Comparison of ENCODE assay signal across 8 mouse cellular contexts in the genomic region with DNA sequence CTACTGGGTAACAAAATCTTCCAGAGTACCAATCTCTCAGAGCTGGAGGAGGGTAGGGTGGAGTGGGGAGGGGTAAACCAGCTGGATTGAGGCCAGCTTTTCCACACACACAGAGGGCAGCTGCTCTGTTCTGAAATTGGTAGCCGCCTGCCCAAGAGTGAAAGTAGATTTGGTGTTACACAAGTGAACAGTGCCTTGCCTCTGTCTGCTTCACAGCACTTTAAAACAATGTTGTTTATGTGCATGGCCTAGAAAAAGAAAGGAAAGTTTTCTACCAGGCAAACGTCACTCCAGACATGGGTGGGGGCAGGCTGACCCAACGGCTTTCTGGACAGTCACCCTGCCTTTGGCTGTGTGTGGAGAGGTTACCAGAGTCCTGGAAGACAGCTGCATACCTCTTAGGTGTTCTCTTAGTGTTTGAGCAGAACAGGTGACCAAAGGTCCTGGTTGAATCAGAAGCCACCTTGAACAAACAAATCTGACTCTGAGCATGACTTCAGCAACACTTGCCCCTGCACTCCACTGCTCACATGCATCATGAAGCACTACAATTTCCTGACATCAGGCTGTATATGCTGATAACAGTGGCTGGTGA. TPM values are rescaled to one million over a fixed set of nuclear protein-coding genes. Genes with fewer than 3 reads are reported as not detected.
A peak's percentile ranks its signal among the peaks of the same experiment; 100 is the strongest.
DNase-seq lines count a peak whose midpoint lies in the region; ATAC-seq lines count a peak whose summit lies in the region.

No protein-coding gene starts in this region.

- H3K27me3 ChIP-seq in neural tube, embryonic 15.5 days (replicated peaks) = no peaks in the 10 kb centered on the region
- no peaks in the 10 kb centered on the region for H3K27me3 ChIP-seq in forebrain, embryonic 16.5 days (replicated peaks; ENCODE audit: control insufficient read depth, insufficient read depth, low read length)
- no peaks in the 10 kb centered on the region for H3K27me3 ChIP-seq in stomach, embryonic 14.5 days (ENCODE audit: control insufficient read depth, insufficient read depth, low read length)

- H3K4me2 ChIP-seq in neural tube, embryonic 15.5 days = no peak overlapping the region
- no peak overlapping the region for H3K4me2 ChIP-seq in forebrain, embryonic 16.5 days (ENCODE audit: low read length)
- no peak overlapping the region for H3K4me2 ChIP-seq in stomach, embryonic 14.5 days (replicated peaks; ENCODE audit: low read depth, low read length)

- ATAC-seq in neural tube, embryonic 15.5 days (ENCODE audit: low FRiP score) = no peak; the same call in 1 of the 2 replicates
- peak; percentile 86 for ATAC-seq in forebrain, embryonic 16.5 days
- ATAC-seq in stomach, embryonic 14.5 days (ENCODE audit: insufficient number of reproducible peaks, insufficient read depth, low FRiP score, low read depth) = peak; percentile 76; the same call in 1 of the 2 replicates

- H3K27ac ChIP-seq in neural tube, embryonic 15.5 days (replicated peaks) = no peak overlapping the region
- H3K27ac ChIP-seq in forebrain, embryonic 16.5 days (ENCODE audit: low read length) = no peak overlapping the region
- no peak overlapping the region for H3K27ac ChIP-seq in stomach, embryonic 14.5 days (ENCODE audit: low read length)

- peak; percentile 8 for DNase-seq in neural tube, embryonic 10.5 days (ENCODE audit: extremely low spot score, low spot score)
- peak; percentile 50 to 65 for DNase-seq in kidney, postnatal 25 days
- DNase-seq in cerebellum, postnatal 25 days = no peak
- DNase-seq in spleen, adult 18-20 months = no peak
- DNase-seq in urinary bladder, postnatal 14 days (ENCODE audit: low spot score) = no peak

- H3K36me3 ChIP-seq in neural tube, embryonic 15.5 days = no peaks in the 10 kb centered on the region
- H3K36me3 ChIP-seq in forebrain, embryonic 16.5 days (ENCODE audit: control insufficient read depth, insufficient read depth) = no peaks in the 10 kb centered on the region
- H3K36me3 ChIP-seq in stomach, embryonic 14.5 days (ENCODE audit: control insufficient read depth, insufficient read depth, low read length) = no peaks in the 10 kb centered on the region

- H3K4me1 ChIP-seq in neural tube, embryonic 15.5 days = 0 out of 2 replicates have a peak, but pooled peaks cover 2% of the 10 kb centered on the region
- no peaks in the 10 kb centered on the region; the same call in 1 of the 2 replicates for H3K4me1 ChIP-seq in forebrain, embryonic 16.5 days (replicated peaks; ENCODE audit: control insufficient read depth, insufficient read depth, low read length)
- H3K4me1 ChIP-seq in stomach, embryonic 14.5 days (ENCODE audit: control insufficient read depth, insufficient read depth, low read length) = peaks cover 16% of the 10 kb centered on the region

- H3K9ac ChIP-seq in neural tube, embryonic 15.5 days (replicated peaks) = no peak overlapping the region
- H3K9ac ChIP-seq in forebrain, embryonic 16.5 days (replicated peaks; ENCODE audit: low read depth, low read length) = no peak overlapping the region
- H3K9ac ChIP-seq in stomach, embryonic 14.5 days (replicated peaks; ENCODE audit: low read depth, low read length) = no peak overlapping the region

- no peak overlapping the region for H3K4me3 ChIP-seq in neural tube, embryonic 15.5 days (replicated peaks)
- no peak overlapping the region for H3K4me3 ChIP-seq in forebrain, embryonic 16.5 days (replicated peaks; ENCODE audit: low read length)
- H3K4me3 ChIP-seq in stomach, embryonic 14.5 days (ENCODE audit: low read depth, low read length) = no peak overlapping the region

- WGBS in neural tube, embryonic 15.5 days = 46% methylated on average over 3 of the region's 3 CpGs
- WGBS in forebrain, embryonic 16.5 days = 22% methylated on average over 3 of the region's 3 CpGs
- WGBS in stomach, embryonic 14.5 days = 40% methylated on average over 3 of the region's 3 CpGs

- H3K9me3 ChIP-seq in neural tube, embryonic 15.5 days (replicated peaks) = no peaks in the 10 kb centered on the region
- H3K9me3 ChIP-seq in forebrain, embryonic 16.5 days (ENCODE audit: control insufficient read depth, low read length) = no peaks in the 10 kb centered on the region
- H3K9me3 ChIP-seq in stomach, embryonic 14.5 days (ENCODE audit: control insufficient read depth, low read depth, low read length) = no peaks in the 10 kb centered on the region

RNA-seq across cellular contexts. Expression of gene Egfr, which starts 17.8 kb away (rescaled TPM):
- 3.2 and 5.6 TPM in 2 replicates for polyA plus RNA-seq in neural tube, embryonic 15.5 days (2015; fragmentation: Nextera tagmentation; extraction: Ambion mirVana)
- 2.5 and 3.7 TPM in 2 replicates for polyA plus RNA-seq in forebrain, embryonic 16.5 days (2015; fragmentation: Nextera tagmentation; extraction: Ambion mirVana)
- 21.8 and 26.4 TPM in 2 replicates for polyA plus RNA-seq in stomach, embryonic 14.5 days (2014; fragmentation: Nextera tagmentation; extraction: Ambion mirVana)

Comparison
In these comparisons a context has a peak if more than half of its experiments do, and no peak if none do; other contexts are left out.
1. DNase-seq: peak in neural tube, embryonic 10.5 days (single experiment) and kidney, postnatal 25 days (2 of 2); none in cerebellum, postnatal 25 days (0 of 2), spleen, adult 18-20 months (0 of 2) and urinary bladder, postnatal 14 days (single experiment).